Mouse (Mus musculus) myocyte (in vitro differentiated cells): ENCODE data around the gene Gxylt2.

Experiments used
- E2F4 ChIP-seq: IDR thresholded peaks from one replicate; pipeline ENCODE4 v1.6.1; 2011; ENCODE audit warnings: mild to moderate bottlenecking, control low read depth, moderate library complexity; ENCODE audit not compliant: insufficient read depth
- MAX ChIP-seq: IDR thresholded peaks from one replicate; pipeline ENCODE4 v1.6.1; 2011; ENCODE audit warnings: low read depth, mild to moderate bottlenecking, control low read depth
- POLR2A ChIP-seq: IDR thresholded peaks from one replicate; pipeline ENCODE4 v1.6.1; 2011; ENCODE audit warnings: low read depth, mild to moderate bottlenecking, control low read depth, moderate library complexity; ENCODE audit not compliant: insufficient read length
- TCF12 ChIP-seq: IDR thresholded peaks from one replicate; pipeline ENCODE4 v1.6.1; 2011; ENCODE audit warnings: mild to moderate bottlenecking, control low read depth; ENCODE audit not compliant: poor library complexity, insufficient read depth, severe bottlenecking

- TF ChIP-seq POLR2A (no peak), E2F4 (no peak), MAX (no peak), TCF12 (no peak)
Observed at GRCm38 (mm10) chr6:100734321-100734720, 29.8 kb downstream of the Gxylt2 start.
